Mouse (Mus musculus): Measurements from ENCODE around the gene Cfhr1. TPM values are rescaled to one million over a fixed set of nuclear protein-coding genes. Genes with fewer than 3 reads are reported as not detected.

The Cfhr1 gene
- total RNA-seq (2021): not detected

- no peak for DNase-seq (ENCODE audit: low spot score)
- intact Hi-C loops (cut with DNase I): no loop called here
Observed at GRCm38 (mm10) chr1:139560024-139560423, at the start of gene Cfhr1. Gene Cfhr1 (minus strand): TSS chr1:139560272.

- intact Hi-C loops (cut with DNase I): no loop called here
- no peak for DNase-seq (ENCODE audit: low spot score)
Observed at GRCm38 (mm10) chr1:139551311-139551710, 8.8 kb downstream of the Cfhr1 start.

- intact Hi-C loops (cut with DNase I): no loop called here
- DNase-seq (ENCODE audit: low spot score): no peak
Observed at GRCm38 (mm10) chr1:139548536-139548935, 11.5 kb downstream of the Cfhr1 start.

- DNase-seq (ENCODE audit: low spot score): no peak
- intact Hi-C loops (cut with DNase I): no loop called here
Observed at GRCm38 (mm10) chr1:139514556-139514955, 45.5 kb downstream of the Cfhr1 start.

- no peak for DNase-seq (ENCODE audit: low spot score)
- intact Hi-C loops (cut with DNase I): no loop called here
Observed at GRCm38 (mm10) chr1:139501258-139501752, 58.8 kb downstream of the Cfhr1 start, which contains the start of gene F13b. Gene F13b (plus strand): TSS chr1:139501702.

GRCm38 (mm10) chr1:139499751-139500150, 60.3 kb downstream of the Cfhr1 start:
- DNase-seq (ENCODE audit: low spot score): no peak
- intact Hi-C loops (cut with DNase I): no loop called here

Other genes starting within 250 kb of the Cfhr1 start
- gene Crb1, start 183.2 kb downstream of the Cfhr1 start, total RNA-seq (2021): under 1 TPM; 0.25 to 0.52 TPM
- gene Zbtb41, start 138.0 kb downstream of the Cfhr1 start, total RNA-seq (2021): 10 to 100 TPM; 21.5 to 23.1 TPM
- 1 to 10 TPM in 1 of 2 experiments, under 1 TPM in 1; 0.98 to 1.0 TPM for gene Aspm, start 105.5 kb downstream of the Cfhr1 start, total RNA-seq (2021)
- gene F13b, start 58.6 kb downstream of the Cfhr1 start, total RNA-seq (2021): not detected
- under 1 TPM; 0.13 to 0.17 TPM for gene Gm4788, start 221.0 kb upstream of the Cfhr1 start, total RNA-seq (2021)

All from heart, postnatal 25 days (tissue).